ENCODE assay signal across 21 mouse cellular contexts in genomic region chr11:61614401-61614800, GRCm38 (mm10). TPM values are rescaled to one million over a fixed set of nuclear protein-coding genes. Genes with fewer than 3 reads are reported as not detected.
DNase-seq lines count a peak whose midpoint lies in the region; ATAC-seq and TF ChIP-seq lines count a peak whose summit lies in the region.
"Had no signal": no experiment of that assay in that cellular context is flagged by ENCODE, and none has a peak within 500 bp of the region (broad histone marks: within the 10 kb centered on the region; RNA-seq: fewer than 3 reads in every experiment).

No protein-coding gene starts in this region.

- H3K4me1 ChIP-seq in heart, postnatal 0 days (ENCODE audit: control insufficient read depth, insufficient read depth) = peaks cover 21% of the 10 kb centered on the region; the same call in 1 of the 2 replicates
- peaks cover 14% of the 10 kb centered on the region for H3K4me1 ChIP-seq in kidney, embryonic 16.5 days (ENCODE audit: insufficient read depth, low read length)
- peaks cover 12% of the 10 kb centered on the region; the same call in 1 of the 2 replicates for H3K4me1 ChIP-seq in lung, postnatal 0 days (ENCODE audit: insufficient read depth, low read depth, low read length)

- peak; percentile 96 for DNase-seq in heart, adult 11 months
- DNase-seq in heart, adult 8-10 months (ENCODE audit: low spot score) = no peak
- DNase-seq in heart, postnatal 0 days (ENCODE audit: low spot score) = no peak
- DNase-seq in heart, postnatal 4 days = no peak
- DNase-seq in kidney, postnatal 10 days = peak; percentile 27
- DNase-seq in lung, postnatal 0 days (ENCODE audit: low spot score) = no peak
- DNase-seq in lung, postnatal 10 days = no peak
- DNase-seq: adrenal gland, postnatal 10 days; cerebellum, adult 11-12 months; cerebellum, adult 9-10 months; cerebellum, postnatal 25 days; gastrocnemius, postnatal 14 days had no signal

- H3K36me3 ChIP-seq in heart, postnatal 0 days (replicated peaks; ENCODE audit: control insufficient read depth, insufficient read depth, low read length) = no peaks in the 10 kb centered on the region
- H3K36me3 ChIP-seq in kidney, embryonic 16.5 days (ENCODE audit: insufficient read depth, low read length) = no peaks in the 10 kb centered on the region
- no peaks in the 10 kb centered on the region for H3K36me3 ChIP-seq in lung, postnatal 0 days (ENCODE audit: insufficient read depth, low read length)
- H3K36me3 ChIP-seq: embryonic facial prominence, embryonic 13.5 days; forebrain, embryonic 12.5 days; heart, embryonic 13.5 days; hindbrain, embryonic 12.5 days had no signal

- peak overlapping the region; percentile 57 for H3K27ac ChIP-seq in heart, postnatal 0 days (ENCODE audit: low read depth)
- H3K27ac ChIP-seq in kidney, embryonic 16.5 days (ENCODE audit: low read length) = no peak overlapping the region
- peak overlapping the region; percentile 80; the same call in 1 of the 2 replicates for H3K27ac ChIP-seq in lung, postnatal 0 days (ENCODE audit: low read length)
- H3K27ac ChIP-seq: embryonic facial prominence, embryonic 13.5 days; forebrain, embryonic 12.5 days; heart, embryonic 13.5 days; hindbrain, embryonic 12.5 days had no signal

- no peak overlapping the region for H3K9ac ChIP-seq in heart, postnatal 0 days (replicated peaks; ENCODE audit: low read depth, low read length)
- H3K9ac ChIP-seq in kidney, embryonic 16.5 days (replicated peaks; ENCODE audit: low read length) = no peak overlapping the region
- H3K9ac ChIP-seq in lung, postnatal 0 days (replicated peaks; ENCODE audit: low read depth) = no peak overlapping the region
- H3K9ac ChIP-seq: embryonic facial prominence, embryonic 13.5 days; forebrain, embryonic 12.5 days; heart, embryonic 13.5 days; hindbrain, embryonic 12.5 days had no signal

- no peak for ATAC-seq in heart, postnatal 0 days (ENCODE audit: insufficient read depth, low read depth)
- ATAC-seq in kidney, embryonic 16.5 days (ENCODE audit: low FRiP score, low TSS enrichment) = no peak
- no peak for ATAC-seq in lung, postnatal 0 days
- ATAC-seq: forebrain, embryonic 16.5 days; hindbrain, embryonic 16.5 days; inflammation-experienced regulatory T-cells, adult 6 months had no signal

- no peak for TF ChIP-seq CTCF in heart, postnatal 0 days (IDR thresholded peaks at IDR 0.05; ENCODE audit: low read depth)
- no peak for TF ChIP-seq CTCF in lung, postnatal 0 days (IDR thresholded peaks at IDR 0.05)

- WGBS in heart, postnatal 0 days = 56% methylated on average over 5 of the region's 5 CpGs
- 38% methylated on average over 5 of the region's 5 CpGs for WGBS in kidney, embryonic 16.5 days
- 50% methylated on average over 5 of the region's 5 CpGs for WGBS in lung, postnatal 0 days

- TF ChIP-seq EP300 in heart, postnatal 0 days (IDR thresholded peaks at IDR 0.05; ENCODE audit: low read depth) = no peak
- TF ChIP-seq EP300 in lung, postnatal 0 days (IDR thresholded peaks at IDR 0.05) = no peak

- no peak overlapping the region for H3K4me3 ChIP-seq in heart, postnatal 0 days (ENCODE audit: low read depth, low read length)
- H3K4me3 ChIP-seq in kidney, embryonic 16.5 days (ENCODE audit: low read length) = no peak overlapping the region
- H3K4me3 ChIP-seq in lung, postnatal 0 days (ENCODE audit: low read depth, low read length) = no peak overlapping the region
- H3K4me3 ChIP-seq: embryonic facial prominence, embryonic 13.5 days; forebrain, embryonic 12.5 days; heart, embryonic 13.5 days; hindbrain, embryonic 12.5 days had no signal

- no peak overlapping the region for H3K4me2 ChIP-seq in heart, postnatal 0 days (ENCODE audit: low read depth, low read length)
- no peak overlapping the region for H3K4me2 ChIP-seq in kidney, embryonic 16.5 days (replicated peaks; ENCODE audit: low read depth, low read length)
- no peak overlapping the region for H3K4me2 ChIP-seq in lung, postnatal 0 days (replicated peaks; ENCODE audit: low read depth, low read length)
- H3K4me2 ChIP-seq: embryonic facial prominence, embryonic 13.5 days; forebrain, embryonic 12.5 days; heart, embryonic 13.5 days; hindbrain, embryonic 12.5 days had no signal

- no peaks in the 10 kb centered on the region for H3K27me3 ChIP-seq in heart, postnatal 0 days (ENCODE audit: control insufficient read depth, insufficient read depth, low read length)
- H3K27me3 ChIP-seq in kidney, embryonic 16.5 days (ENCODE audit: insufficient read depth, low read length) = no peaks in the 10 kb centered on the region
- H3K27me3 ChIP-seq in lung, postnatal 0 days (replicated peaks; ENCODE audit: insufficient read depth, low read length) = no peaks in the 10 kb centered on the region
- H3K27me3 ChIP-seq: embryonic facial prominence, embryonic 13.5 days; heart, embryonic 13.5 days; hindbrain, embryonic 12.5 days had no signal

- H3K9me3 ChIP-seq in heart, postnatal 0 days (replicated peaks; ENCODE audit: control insufficient read depth, low read length) = no peaks in the 10 kb centered on the region
- H3K9me3 ChIP-seq in kidney, embryonic 16.5 days (ENCODE audit: low read length) = no peaks in the 10 kb centered on the region
- H3K9me3 ChIP-seq in lung, postnatal 0 days (ENCODE audit: low read length) = no peaks in the 10 kb centered on the region
- H3K9me3 ChIP-seq: embryonic facial prominence, embryonic 13.5 days; forebrain, embryonic 12.5 days; hindbrain, embryonic 12.5 days had no signal

RNA-seq across cellular contexts. Expression of gene Epn2, which starts 34.9 kb away (rescaled TPM):
- total RNA-seq in heart, adult 8-10 months (2022) = 10 to 100 TPM; 21.1 to 28.0 (median 23.5) TPM
- 21.3 and 43.9 TPM in 2 replicates for total RNA-seq in heart, postnatal 0 days (2014; rRNA removed; ENCODE audit: low replicate concordance)
- polyA plus RNA-seq in heart, postnatal 0 days (2015; fragmentation: Nextera tagmentation; extraction: Ambion mirVana) = 16.3 and 19.3 TPM in 2 replicates
- 10 to 100 TPM; 33.6 to 34.7 TPM for total RNA-seq in heart, postnatal 4 days (2021)
- polyA plus RNA-seq in kidney, embryonic 16.5 days (2015; fragmentation: Nextera tagmentation; extraction: Ambion mirVana) = 25.0 and 26.9 TPM in 2 replicates
- polyA plus RNA-seq in lung, postnatal 0 days (2015; fragmentation: Nextera tagmentation; extraction: Ambion mirVana) = 41.0 and 47.7 TPM in 2 replicates
- total RNA-seq: granulocyte monocyte progenitor cell, adult 5-6 weeks had no signal

RNA-seq across cellular contexts. Expression of gene Grap, which starts 38.7 kb away (rescaled TPM):
- total RNA-seq in heart, adult 8-10 months (2022) = 10 to 100 TPM in 3 of 4 experiments, 1 to 10 TPM in 1; 8.5 to 12.2 (median 11.5) TPM
- total RNA-seq in heart, postnatal 0 days (2014; rRNA removed; ENCODE audit: low replicate concordance) = 4.3 and 10.1 TPM in 2 replicates
- 10.3 and 11.0 TPM in 2 replicates for polyA plus RNA-seq in heart, postnatal 0 days (2015; fragmentation: Nextera tagmentation; extraction: Ambion mirVana)
- 10 to 100 TPM in 1 of 2 experiments, 1 to 10 TPM in 1; 8.8 to 10.4 TPM for total RNA-seq in heart, postnatal 4 days (2021)
- 13.6 and 16.3 TPM in 2 replicates for polyA plus RNA-seq in kidney, embryonic 16.5 days (2015; fragmentation: Nextera tagmentation; extraction: Ambion mirVana)
- 71.8 and 72.1 TPM in 2 replicates for polyA plus RNA-seq in lung, postnatal 0 days (2015; fragmentation: Nextera tagmentation; extraction: Ambion mirVana)

Comparison
In these comparisons a context has a peak if more than half of its experiments do, and no peak if none do; other contexts are left out.
1. DNase-seq: peak in heart, adult 11 months (single experiment) and kidney, postnatal 10 days (single experiment); none in heart, adult 8-10 months (single experiment), heart, postnatal 0 days (single experiment), heart, postnatal 4 days (single experiment), lung, postnatal 0 days (single experiment) and lung, postnatal 10 days (single experiment).